Mouse (Mus musculus) right cerebral cortex, postnatal 4 days (tissue): ENCODE measurements around the gene Stat5a.
A peak's percentile ranks its signal among the peaks of the same experiment; 100 is the strongest.

Experiments
- DNase-seq: peaks from one replicate; pipeline ENCODE4 v3.0.0-alpha.2; 2022

Gene Stat5a

DNA sequence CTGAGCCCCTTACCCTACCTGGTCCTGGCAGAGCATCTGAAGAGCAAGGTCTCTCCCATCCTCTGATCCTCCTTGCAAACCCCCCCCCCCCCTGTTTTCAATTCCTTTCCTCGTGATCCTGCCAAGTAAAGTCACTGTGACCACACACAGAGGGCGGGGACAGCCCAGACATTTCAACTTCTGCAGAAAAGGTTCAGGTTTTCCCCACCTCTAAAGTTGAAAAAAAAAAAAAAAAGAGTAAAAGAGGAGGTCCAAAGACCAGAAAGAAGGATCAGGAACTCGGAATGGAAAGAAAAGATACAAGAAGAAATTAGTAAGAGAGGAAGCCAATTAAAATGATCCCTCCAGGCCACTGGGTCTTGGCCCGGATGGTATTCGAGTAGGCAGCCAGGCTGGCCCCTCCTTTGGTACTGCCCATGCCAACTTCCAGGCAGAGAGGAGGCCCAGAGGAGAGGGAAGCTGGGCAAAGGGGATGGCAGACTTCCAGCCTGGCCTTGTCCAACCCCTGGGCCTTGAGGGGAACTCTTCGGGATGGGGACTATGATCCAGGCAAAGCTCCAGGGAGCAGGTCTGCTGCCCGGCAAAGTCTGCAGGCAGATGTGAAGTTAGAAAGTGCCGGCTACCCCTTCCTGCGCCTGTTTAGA, at the start of gene Stat5a:
Gene Stat5a, plus strand, starts transcription at position 417 of the 644 bp plus-strand sequence.
- peak; percentile 51 for DNase-seq

DNA sequence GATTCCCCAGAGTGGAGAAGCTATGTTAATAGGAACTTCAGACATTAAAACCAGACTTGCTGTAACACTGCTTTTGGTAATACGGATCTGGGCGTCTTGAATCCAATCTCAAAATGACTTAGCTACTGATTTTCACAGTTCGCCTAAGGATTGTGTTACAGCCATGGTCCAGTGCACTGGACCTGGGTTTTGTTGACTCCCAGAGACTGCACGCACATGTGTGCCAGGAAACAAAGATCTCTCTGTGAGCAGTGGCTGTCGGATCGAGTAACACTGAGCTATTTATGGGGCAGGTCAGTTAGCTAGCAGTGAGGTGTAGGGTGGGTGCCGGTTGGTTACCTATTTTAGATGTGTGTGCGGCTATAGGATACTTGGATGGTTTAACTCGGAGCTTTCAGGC, 48.6 kb upstream of the Stat5a start:
- DNase-seq, result no peak

GRCm38 (mm10) chr11:100811132-100811531, 48.0 kb upstream of the Stat5a start:
- DNase-seq, result no peak

DNA sequence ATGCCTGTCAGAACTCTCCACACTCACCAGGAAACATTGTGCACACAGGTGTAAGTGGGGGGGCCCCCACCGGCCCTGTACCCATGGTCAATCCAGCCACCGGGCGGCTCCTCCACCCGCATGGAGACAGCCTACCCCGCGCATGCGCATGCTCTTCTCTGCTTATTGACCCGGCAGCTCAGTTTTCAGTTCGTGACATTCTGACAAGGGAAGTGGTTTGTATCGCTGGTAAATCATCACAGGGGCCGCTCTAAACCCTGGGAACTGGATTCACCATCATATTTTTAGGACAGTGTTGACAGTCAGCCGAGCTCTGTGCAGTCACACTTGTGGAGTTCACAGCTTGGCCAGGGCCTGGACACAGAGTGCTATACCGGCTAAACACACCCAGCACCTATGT, 44.7 kb upstream of the Stat5a start:
- DNase-seq, result no peak

- no peak for DNase-seq
These were observed 42.8 kb upstream of the Stat5a start for GRCm38 (mm10) chr11:100816342-100816741.

DNA sequence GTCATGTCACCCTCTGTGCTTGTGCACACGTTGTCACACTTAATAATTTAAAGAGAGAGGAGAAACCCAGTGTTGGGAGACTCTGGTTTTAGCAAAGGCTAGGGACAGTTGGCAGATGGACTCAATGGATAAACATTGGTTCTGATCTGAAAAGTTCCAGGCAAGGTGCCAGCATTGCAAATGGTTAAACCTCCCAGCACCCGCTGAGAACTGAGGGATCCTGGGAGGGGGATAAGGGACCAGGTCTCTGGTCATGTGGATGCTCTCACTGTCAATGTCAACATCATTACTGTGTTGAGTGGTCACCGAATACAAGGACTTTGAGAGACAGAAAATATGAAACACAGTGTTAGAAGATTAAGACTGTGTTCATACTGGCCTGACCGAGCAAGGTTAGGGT, 42.4 kb upstream of the Stat5a start:
- no peak for DNase-seq

DNA sequence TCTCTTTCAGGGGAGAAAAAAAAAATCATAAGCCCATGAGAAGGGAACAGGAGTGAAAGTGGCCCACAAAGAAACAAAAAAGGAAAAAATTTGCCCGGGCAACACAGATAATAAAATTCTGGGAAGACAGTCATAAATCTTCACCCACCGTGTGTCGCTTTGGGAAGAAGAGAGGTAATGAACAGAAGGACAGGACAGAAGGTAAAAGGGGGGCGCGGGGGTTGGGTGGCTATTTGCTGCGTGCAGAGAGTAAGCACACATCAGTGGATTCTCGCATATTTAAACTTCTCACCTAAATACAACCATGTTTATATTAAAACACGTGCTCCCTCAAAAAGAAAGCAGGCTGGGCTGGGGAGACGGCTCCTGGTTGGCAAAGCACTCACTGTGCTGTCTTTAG, 41.8 kb upstream of the Stat5a start:
- DNase-seq, result no peak

DNA sequence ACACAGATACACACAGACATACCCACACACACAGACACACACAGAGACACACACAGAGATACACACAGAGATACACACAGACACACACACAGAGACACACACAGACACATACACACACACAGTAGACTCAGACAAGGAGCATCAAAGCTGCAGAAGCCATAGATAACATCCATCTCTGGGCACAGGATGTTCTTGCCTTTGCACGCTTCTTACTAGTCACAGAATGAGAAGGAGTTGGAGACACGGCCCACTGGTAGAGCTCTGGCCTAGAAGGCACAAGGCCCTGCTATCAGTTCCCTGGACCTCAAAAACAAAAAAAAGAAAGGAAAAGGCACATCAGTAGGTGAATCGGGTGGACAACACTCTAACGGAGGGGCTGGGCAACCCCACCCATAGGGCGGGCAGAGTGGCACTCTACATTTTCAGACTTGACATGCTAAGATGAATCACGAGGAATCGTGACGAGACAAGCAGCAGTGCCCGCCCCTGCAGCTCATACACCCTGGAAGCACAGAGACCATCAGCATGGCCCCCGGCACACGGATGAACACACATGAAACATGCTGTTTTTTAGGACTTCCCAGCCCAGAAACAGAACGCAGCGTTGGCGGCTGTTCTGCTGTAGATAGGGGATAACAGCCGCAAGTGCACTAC, 40.7 kb upstream of the Stat5a start:
- DNase-seq, result no peak

- DNase-seq, result no peak
These were observed 40.1 kb upstream of the Stat5a start for GRCm38 (mm10) chr11:100819048-100819447.

GRCm38 (mm10) chr11:100819626-100820025, 39.5 kb upstream of the Stat5a start:
- DNase-seq, result no peak

- no peak for DNase-seq
These were observed 39.1 kb upstream of the Stat5a start for GRCm38 (mm10) chr11:100820047-100820446.

- no peak for DNase-seq
These were observed 37.4 kb upstream of the Stat5a start for GRCm38 (mm10) chr11:100821605-100822220.

DNA sequence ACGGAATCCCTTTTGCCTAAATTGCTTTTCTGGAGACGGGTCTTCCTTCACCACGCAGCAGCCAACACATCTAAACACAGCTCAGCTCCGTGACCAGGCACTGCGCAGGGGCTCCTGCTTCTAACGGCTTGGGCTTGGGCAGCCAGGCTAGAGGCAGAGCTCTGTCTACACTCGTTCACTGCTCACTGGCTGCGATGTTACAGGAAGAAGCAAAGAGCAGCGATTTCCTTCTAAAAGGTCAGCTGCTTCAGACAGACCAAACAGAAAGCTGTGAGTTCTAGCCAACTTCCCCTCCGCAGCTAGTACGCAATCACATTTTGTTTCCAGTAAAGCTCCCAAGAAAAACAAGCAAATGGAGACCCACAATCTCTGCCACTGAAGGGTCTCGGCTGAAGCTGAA, 36.8 kb upstream of the Stat5a start:
- no peak for DNase-seq

DNA sequence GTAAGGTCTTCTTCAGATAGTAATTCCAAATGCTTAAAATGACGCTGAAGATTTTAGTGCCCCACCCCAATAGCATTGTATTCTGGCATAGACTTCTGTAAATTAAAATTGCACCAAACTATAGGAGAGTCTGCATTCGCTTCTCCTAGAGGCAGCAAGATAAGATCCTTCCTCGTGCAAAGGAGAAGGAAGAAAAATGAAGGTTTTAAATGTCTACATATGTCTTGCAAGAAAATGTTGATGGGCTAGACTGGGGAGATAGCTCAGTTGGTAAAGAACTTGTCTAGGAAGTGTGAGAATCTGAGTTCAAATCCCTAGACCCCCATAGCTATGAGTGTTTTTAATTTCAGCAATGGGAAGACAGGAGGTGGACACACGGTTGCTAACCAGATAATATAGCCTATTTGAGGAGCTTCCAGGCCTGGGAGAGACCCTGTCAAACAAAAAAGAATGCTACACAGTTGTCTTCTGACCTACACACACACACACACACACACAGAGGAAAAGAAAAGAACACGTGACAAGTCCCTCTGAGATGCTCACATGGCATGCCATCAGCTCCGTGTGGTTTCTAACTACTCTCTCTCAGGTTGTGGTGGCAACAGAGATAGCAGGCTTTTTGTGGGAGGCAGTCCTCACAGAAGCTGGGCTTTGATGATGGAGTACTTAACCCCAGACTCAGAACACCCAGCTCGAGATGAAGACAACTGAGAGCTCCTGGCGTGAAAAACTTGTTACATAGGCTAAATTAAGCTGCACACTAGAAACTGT, 35.4 kb upstream of the Stat5a start:
- no peak for DNase-seq

DNA sequence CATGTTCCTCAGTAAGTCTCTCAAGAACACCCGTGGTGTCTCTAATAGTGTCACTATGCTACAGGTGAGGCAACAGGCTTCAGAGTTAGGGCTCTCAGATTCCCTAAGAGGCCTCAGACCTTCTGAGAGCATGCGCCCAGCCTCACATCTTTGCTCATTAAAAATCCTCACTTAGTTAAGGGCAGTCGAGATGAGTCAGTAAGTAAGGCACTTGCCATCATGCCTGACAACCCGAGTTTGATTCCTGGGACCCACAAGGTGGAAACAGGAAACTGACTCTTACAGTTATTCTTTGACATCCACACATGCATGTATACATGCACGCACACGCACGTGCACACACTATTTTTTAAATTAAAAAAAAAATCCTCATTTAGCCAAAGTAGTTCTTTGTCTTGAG, 34.7 kb upstream of the Stat5a start:
- DNase-seq, result no peak

GRCm38 (mm10) chr11:100825451-100825850, 33.7 kb upstream of the Stat5a start:
- no peak for DNase-seq

GRCm38 (mm10) chr11:100826161-100826866, 32.8 kb upstream of the Stat5a start:
- DNase-seq, result peak; percentile 67

DNA sequence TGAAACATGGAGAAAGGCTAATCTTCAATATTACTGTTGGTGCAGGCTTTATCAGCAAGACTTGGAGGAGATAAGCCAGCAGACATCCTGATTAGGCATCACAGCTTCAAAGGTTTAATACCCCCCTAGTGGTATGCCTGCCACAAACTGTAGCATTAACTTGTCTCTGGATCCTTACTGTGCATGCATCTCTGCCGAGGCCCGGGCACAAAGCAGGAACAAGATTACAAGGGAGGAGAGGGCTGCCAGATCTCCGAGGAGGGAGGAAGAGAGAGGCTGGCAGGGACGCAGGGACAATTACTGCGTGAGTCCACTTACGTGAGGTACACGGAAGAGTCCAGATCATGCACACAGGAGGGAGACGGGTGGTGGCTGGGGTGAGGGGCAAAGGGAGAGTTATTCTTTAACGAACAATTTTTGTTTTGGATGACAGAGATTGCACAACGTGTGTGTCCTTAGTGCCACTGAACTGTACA, 30.4 kb upstream of the Stat5a start:
- no peak for DNase-seq

GRCm38 (mm10) chr11:100829691-100830090, 29.5 kb upstream of the Stat5a start:
- no peak for DNase-seq

DNA sequence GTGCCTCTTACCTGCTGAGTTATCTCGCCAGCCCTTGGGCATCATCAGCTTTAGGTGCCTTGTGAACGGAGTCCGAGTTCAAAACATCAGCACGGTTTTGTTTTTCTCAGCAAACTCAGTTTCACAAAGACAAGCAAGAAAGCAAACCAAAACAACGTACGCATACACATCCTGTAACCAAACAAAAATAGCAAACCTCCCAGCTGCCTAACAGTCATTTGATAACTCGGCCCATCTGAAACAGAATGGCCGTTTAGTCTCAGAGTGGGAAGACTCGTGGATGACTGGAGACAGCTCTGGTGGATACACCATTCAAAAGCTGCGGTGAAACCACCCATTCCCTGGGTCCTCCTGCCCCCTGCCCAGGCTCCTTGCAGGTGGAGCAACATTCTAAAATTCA, 27.8 kb upstream of the Stat5a start:
- no peak for DNase-seq

- no peak for DNase-seq
These were observed 25.7 kb upstream of the Stat5a start for GRCm38 (mm10) chr11:100833466-100833865.

DNA sequence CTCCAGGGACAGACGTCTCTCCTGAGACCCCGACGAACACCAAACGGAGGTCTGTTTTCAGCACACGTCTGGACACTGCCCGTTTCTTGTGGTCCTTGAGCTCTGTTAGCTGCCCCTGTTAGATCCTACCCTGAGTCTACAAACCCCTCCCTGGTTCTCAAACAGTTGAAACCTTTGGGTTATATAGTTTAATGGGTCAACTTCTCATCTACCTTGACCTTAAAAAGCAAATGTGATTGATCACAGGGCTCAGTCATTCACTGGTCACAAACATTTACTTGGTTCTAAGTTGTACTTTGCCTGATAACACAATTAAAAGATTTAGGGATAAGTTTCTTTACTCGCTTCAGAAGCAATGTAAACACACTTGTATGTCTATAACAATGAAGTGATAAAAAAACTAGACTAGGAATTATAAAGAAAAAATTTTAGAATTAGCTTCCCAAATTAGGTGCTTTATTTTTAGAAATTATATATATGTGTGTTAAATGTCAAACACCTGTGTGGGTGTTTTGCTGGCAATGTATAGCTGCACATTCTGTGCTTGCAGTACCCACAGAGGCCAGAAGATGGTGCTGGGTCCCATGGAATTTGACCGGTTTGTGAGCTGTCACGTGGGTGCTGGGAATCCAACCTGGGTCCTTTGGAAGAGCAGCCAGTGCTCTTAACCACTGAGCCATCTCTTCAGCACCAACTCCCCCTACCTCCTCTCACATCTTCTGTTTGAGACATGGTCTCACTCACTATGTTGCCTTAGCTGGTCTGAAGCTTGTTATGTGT, 22.0 kb upstream of the Stat5a start:
- no peak for DNase-seq
